Mouse (Mus musculus) cerebellum, adult (tissue): ENCODE data around the gene AU040320.

Experiments
- ATAC-seq: cut with Nextera tagmentation; 2 replicates; pipeline ENCODE4 v1.9.2; 2017; ENCODE audit warnings: mild to moderate bottlenecking, moderate library complexity, mixed read lengths; ENCODE audit not compliant: insufficient number of reproducible peaks, low FRiP score, low TSS enrichment

The AU040320 gene

DNA sequence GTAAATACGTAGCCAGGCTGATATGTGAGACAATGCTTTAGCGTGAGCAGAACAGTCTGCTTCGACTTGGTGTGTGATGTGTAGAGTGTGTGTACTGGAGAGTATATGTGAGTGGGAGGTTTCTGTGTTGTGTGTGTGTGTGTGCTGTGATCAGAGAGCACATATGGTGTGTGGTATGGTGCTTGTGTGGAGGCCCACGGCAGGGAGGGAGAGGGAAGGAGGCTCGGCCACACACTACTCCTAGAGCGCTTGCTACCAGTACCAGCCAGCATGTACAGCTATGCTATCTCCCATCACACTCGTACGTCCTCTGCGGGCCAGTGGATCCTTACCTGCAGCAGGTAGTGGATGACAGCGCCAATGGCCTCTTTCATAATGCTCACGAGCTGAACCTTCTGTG lies 3.8 kb upstream of the AU040320 start:
- no peak for ATAC-seq

DNA sequence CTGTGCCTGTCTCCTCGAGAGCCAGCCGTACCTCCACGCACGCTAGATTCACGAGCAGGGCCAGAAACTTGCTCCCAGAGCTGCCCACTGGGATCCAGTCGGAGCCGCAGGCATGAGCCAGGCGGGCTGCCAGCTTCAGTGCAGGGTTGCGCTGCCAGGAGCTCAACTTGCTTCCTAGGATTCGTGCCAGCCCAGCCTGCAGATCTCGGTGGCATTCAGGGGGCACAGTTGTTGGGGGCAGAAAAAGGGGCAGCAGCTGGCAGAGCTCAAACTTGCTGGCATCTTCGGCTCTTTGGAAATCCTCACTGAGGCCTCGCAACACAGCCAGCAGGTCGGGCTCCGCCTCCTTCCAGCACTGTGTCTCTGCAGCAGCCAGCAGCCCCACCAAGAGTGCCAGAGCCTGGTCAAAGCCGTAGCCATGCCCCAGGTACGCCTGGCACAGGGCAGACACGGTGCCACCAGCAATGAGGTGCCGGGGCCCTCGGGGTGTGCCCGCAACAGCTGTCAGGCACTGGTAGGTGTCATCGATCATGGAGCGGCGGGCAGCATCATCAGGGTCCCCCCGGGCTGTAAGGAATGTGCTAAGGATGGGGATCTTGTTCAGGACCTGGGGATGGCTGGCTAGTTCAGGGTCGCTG lies 3.2 kb upstream of the AU040320 start:
- ATAC-seq = no peak

DNA sequence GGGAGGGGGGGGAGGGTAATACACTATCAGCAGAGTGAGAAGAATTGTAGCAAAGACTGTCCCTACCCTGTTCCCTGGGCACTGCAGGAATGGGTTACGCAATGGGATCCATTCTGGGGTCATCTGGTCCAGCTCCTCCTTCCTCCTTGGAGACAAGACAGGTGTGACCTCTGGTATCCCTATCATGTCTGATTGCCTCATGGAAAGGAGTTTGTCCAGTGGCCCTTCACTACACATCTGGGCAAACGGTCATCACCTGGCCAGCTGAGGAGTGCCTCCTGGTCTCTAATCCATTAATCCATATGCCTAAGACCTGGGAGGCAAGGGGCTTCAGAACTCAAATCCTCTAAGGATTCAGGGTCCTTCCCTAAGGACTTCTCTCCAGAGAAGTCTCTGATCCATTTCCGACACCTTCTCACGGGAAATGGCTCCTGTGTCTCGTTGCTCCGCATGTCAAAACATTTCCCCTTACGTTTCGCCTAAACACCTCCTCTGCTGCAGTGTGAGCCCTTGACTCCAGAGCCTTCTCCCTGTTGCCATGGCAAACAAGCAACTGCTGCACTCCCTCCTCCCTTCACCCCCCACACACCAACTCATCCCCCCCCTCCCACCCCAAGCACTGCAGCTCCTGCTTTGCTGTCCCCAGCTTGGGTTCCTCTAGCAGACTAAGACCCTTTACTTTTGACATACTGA lies 2.3 kb upstream of the AU040320 start:
- no peak for ATAC-seq

DNA sequence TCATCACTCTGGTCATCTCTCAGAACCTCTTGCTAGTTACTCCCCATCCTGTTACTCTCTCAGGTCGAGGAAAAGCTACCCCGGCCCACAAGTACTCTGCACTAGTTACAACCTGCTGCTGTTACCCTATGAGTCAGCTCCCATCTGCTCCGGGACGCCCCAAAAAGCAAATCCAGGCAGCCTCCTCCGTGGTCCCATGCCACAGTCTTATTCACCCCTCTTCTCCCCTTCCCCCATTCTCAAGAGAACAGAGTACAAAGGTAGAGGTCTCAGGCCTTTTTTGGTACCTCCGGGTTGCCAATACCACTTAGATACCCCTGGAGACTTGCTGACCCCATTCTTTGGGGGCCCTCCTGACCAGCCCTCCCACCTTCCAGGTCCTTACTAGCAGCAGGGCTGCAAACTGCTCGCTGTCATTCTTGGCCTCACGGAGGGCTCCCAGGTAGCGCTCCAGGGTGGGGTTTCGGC lies 1.8 kb upstream of the AU040320 start:
- ATAC-seq = no peak

DNA sequence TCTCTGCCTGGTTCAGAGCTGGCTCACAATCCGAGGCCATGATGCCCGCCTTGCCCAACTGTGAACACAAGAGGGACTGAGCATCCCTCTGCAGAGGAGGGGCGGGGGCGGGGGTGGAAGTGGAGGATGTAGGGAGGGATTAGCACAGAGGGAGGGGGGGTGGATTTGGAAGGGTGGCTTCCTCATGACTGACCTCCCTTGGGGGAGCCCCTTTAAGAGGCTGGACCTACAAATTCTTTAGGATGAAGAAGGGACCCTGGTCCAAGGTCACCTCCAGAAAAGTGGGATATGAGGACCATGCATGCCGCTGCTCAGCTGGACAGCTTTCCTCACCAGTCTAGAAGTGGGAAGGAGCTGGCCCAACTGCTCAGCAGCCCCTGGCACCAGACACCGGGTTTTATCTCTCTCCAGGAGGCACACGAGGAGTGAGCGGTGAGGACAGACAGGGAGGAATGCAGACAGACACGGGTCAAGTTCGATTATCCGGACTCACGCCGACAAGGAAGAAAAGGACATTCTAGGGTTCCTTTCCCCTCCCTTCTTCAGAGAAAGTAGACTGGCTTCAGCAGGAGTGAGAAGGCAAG lies 1.2 kb upstream of the AU040320 start:
- ATAC-seq = no peak

DNA sequence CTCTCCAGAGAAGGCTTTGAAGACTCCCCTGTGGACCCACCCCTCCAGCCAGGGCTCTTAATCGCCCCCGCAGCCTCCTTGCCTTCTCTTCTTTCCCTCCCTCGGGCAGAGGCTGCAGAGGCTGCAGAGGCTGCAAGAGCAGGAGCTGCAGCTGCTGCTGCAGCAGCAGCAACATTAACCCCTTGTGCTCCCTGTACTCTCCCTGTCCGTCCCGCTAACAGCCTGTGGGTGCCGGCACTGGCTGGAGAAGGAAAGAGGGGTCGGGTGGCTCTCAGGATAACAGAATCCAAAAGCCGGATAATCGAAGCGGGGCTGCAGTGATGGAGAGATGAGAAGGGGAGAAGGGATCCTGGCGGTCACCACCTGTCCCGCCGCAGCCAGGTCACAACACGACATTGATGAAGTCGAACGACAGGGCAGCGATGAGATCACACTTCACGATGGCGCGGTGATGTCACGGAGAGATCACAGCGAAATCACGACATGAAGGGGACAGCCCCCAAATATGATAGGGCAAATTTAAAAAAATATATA lies 669 bp upstream of the AU040320 start:
- no peak for ATAC-seq

DNA sequence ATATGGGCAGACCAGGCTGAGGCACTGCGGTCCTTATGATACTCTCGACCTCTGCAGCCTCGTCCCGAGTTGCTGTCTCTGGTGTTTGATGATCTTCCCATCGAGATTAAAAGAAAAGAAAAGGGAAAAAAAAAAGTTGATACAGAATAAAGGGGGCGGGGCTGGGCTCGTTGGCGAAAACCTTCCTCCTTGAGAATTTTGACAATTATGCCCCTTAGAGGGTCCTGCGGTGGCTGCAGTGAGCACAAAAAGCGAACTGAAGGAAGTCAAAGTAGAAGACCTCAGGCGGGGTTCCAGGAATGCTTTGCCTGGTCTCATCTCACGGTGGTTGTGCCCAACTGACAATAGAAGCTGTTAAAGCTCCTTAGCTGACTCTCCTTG lies 877 bp downstream of the AU040320 start:
- ATAC-seq = no peak

DNA sequence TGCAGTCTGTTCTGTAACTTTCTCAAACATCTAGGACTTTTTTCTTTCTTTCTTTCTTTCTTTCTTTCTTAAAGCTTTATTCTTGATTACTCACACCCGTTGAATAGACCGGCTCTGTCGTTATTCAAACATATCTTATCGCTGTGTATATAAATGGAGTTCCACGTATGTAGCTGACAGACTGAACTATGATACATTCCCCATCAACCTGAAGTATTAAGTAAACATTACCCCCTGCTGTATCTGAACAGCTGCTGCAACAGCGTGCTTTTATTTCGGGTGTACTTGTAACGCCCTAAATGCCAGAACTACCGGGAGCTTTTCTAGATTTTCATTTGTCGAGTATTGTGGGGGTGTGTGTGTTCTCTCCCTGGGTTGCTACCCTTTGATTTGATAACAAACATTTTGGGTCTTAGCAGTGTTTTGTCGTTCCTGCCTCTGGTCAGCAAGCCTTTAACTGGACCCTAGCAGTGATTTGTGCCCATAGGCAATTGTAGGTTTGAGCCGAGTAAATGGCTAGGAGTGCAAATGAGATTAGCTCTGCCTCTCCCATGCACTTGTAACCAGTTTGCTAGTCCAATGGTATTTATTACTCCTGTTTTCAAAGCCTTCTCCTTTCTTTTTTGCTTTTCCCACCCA lies 1.5 kb downstream of the AU040320 start:
- no peak for ATAC-seq

DNA sequence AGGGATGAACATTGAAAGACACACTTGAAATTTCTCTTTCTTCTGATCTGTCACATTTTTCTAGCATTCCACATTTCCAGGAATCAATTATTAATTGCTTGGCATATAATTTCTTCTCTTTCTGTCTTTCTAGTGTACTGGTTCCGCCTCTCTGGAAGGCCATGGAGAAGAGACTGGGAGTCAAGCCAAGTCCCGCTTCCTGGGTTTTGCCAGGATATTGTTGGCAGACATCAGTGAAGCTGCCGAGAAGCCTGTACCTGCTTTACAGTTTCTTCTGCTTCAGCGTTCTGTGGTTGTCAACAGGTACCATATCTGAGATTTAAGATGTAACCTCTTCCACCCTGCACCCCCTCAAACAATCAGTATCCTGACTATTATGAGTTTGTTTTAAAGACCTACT lies 3.4 kb downstream of the AU040320 start:
- no peak for ATAC-seq

DNA sequence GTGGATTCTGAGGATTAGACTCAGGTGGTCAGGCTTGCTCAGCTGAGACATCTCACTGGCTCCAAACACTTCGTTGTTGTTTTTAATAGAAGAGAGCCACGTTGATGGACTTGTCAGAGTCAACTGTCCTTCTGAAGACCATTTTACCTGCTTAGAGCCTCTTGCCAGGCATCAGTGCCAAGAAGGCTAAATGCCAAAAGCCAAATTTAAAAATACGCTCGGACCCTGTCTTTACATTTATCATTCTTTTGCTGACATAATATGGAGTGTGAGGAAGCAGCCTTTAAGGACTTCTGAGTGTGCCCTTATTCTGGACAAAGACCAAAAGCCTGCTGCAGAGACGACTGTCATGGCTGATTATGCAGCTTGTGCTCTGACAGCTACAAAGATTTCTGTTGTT lies 5.0 kb downstream of the AU040320 start:
- ATAC-seq = no peak

DNA sequence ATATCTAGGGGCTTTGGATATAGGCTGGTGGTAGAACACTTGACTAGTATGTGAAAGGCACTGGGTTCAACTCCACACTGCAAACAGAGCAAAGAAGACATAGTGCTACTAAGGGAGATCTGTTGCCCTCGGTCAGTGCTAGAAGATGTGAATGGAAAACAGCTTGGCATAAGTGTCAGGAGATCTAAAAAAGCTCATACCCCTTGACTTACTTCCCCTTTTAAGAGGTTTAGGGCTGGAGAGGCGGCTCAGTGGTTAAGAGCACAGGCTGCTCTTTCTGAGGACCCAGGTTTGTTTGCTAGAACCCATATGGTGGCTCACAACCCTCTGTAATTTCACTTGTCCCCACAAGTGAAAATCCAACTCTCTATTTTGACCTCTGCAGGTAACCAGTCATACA lies 6.1 kb downstream of the AU040320 start:
- ATAC-seq = no peak

DNA sequence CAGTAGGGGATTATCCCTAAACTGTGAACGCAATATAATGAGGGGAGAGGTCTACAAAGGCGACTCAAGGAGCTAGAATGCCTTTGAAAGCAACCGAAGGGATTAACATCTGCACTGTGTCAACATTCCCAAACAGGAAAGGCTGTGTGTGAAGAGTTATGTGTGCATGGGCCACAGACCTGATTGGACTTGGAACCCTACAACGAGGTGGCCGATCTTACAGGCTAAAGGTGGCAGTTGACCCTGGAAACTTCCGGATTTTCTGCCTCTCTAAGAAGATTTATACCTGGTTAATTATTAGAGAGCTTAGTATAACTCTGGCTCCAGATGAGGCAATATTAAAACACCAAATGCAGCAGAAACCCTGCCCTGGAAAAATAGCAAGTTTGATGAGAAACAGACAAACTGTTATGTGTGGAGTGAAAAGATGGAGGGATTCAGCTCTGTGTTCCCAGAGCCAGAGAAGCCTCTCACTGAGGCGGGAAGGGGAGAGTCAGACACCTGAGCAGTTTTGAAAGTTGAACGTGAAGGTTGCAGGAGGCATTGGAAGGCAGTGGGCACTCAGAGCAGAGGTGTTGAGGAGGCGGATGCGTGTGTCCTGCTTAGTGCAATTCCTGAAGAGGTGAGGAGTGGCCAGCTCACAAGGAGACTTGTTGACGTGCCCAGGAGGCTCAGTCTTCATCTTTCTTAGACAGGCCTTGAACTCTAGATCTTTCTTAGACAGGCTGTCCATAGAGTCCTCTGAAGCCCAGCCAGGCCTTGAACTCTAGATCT lies 9.4 kb downstream of the AU040320 start:
- no peak for ATAC-seq

DNA sequence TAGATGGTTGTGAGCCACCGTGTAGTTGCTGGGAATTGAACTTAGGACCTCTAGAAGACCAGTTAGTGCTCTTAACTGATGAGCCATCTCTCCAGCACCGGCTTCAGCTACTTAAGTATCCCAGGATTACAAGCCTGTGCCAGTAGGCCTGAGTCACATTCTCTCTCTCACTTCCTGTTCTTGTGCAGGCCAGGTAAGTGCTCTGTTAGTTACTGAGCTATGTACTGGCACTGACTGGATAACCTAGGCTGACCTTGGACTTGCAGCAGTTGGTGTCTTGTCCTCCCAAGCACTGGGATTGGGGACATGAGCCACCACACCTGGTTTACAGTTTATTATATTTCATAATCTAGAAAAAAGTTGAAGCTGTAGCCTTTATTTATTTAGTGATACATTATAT lies 10.1 kb downstream of the AU040320 start:
- no peak for ATAC-seq

DNA sequence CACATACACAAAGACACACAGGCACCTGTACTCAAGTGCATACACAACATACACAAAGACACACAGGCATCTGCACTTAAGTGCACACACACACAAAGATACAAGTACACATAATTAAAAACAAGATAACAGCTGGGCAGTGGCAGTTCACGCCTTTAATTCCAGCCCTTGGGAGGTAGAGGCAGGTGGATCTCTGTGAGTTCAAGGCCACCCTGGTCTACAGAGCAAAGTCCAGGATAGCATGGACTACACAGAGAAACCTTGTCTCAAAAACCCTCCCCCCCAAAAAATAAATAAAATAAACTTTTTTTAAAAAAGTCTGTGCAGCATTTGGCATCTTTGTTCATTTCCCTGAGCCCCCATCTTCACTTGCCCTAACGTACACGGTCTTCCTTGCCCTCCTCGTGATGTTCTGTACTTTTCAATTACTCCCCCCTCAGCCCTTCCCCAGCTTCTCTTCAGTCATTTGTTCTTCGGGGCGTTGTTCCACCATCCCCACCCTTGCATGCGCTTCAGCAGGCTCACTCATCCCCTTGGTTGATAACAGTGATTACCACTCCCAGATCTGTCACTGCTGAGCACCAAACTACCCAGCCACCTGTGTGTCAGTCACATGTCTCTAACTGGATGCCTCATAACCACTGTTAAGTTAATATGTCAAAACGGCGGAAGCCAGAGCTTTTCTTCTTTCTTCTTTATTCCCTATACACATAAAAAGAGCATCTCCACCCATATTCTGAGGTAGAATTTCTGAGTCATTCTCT lies 16.6 kb downstream of the AU040320 start:
- ATAC-seq = no peak

DNA sequence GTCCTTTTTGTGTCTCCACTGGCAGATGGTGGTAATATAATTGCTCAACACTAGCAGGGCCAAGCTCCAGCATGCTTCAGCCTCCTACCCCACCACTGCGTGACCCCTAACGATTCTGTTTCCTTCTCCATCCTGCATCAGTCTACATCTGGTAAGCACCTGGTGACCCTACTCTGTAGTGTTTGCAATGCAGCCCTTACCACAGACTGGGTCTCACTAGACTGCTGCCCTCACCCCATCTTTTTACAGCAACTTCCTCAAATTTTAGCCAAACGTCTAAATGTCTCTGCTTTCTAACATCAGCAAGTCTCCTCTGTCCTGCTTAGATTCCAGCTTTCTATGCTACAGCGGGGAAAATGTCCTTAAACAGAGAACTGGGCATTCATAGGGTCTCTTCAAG lies 17.5 kb downstream of the AU040320 start:
- no peak for ATAC-seq

DNA sequence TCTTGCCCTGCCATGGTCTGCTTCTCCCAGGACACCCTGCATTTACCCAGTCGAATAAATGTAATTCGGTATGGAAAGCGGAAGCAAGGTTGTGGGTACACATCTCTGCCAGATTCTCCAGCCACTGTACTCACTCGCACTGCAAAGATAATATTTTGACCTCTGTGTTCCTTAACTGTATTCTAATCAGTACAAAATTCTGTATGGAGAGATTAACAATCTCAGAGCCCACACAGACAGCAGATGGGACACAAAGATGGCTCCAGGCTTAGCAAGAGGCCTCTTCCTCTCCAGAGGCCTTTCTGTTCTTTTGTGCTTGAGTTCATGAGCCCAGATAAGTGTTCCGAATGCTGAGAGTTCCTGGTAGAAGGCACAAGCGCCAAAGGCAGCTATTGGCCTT lies 20.5 kb downstream of the AU040320 start:
- no peak for ATAC-seq

DNA sequence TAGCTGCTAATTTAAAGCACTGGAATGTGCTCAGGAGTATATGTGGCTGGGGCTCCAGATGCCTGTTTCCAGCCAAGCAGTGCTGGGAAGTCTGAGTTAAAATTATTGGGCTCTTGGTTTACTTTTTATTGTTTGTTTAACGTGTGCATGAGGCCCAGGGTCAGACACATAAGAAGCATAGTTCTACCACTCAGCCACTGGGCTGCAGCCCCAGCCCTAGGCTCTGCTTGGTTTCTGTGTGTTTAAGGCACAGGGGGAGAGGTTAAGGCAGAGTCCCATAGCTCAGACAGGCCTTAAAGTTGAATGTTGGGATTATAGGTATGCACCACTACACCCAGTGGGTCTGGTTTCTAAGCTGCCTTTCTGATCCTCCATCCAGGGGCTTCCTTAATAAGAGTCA lies 21.8 kb downstream of the AU040320 start:
- no peak for ATAC-seq

DNA sequence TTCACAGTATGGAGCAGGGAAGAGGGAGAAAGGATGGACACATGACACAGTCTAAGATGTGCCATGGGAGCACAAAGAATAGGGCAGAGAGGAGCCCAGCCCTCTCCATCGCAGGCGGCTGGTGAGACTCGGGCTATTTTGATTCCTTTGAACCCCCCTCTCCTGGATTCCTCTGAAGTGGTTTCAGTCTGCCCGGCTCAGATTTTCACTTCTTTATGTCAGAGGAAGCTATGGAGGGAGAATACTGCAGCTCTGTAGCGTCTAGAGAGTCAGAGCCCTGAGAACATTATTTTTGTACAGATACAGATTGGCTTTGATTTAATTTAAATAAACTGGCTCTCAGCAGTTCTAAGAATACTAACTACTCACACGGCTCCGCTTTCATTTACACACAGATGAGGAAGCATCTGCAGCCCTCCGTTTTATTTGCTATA lies 25.8 kb downstream of the AU040320 start:
- no peak for ATAC-seq

DNA sequence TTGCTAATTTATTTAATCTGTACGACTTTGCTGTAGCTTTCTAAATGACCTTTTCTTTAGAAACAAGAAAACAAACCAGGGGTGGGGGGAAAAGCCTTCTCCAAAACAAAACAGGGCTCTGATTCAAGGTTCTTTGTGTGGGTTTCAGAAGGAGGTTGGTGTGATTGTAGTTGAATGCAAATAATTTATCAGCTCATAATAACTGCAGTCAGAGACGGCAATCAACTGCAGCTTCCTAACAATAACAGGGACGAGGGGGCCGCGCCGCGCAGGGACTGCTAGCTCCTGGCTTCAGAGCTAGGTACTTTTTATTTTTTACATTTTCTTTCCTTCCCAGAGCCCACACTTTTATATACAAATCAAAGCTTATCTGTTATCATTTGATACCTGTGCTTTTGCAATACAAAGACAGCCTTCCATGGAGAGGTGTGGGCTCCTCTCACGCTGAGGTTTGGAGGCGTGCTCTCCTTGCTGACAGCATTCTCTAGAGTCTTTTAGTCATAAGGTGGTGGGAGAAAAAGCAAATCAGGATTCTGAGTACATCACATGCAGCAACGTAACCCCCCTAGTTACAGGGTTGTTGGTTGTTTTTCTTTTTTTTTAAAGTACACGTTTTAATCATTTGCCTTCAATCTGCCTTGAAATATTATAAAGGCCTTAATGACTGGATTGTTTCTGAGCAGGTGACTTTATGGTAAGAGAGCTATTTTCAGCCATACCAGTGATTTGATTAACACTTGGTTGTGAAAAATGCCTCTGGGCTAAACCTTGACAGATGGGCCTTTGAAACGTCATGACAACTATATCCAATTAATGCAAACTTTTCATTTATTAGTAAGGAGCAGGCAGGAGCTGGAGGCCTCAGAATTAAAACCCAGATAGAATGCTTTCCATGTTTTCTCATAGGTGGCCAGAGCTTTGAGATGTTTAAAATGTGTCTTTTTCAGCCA lies 26.8 kb downstream of the AU040320 start:
- ATAC-seq = no peak
